Mouse (Mus musculus): Measurements from ENCODE around the gene Gm10053. TPM values are rescaled to one million over a fixed set of nuclear protein-coding genes. Genes with fewer than 3 reads are reported as not detected.

Gm10053 gene
- total RNA-seq, 2 experiments from 2014 or later, result 851 to 876 TPM

- peak; percentile 12 for DNase-seq
Measured at GRCm38 (mm10) chr19:24899578-24900544, 24.4 kb downstream of the Gm10053 start.

GRCm38 (mm10) chr19:24900581-24901220 lies 25.2 kb downstream of the Gm10053 start, which contains the start of gene Foxd4:
TSS of gene Foxd4 (minus strand) at chr19:24901197.
- DNase-seq, result no peak

GRCm38 (mm10) chr19:24901666-24902065 lies 26.2 kb downstream of the Gm10053 start:
- no peak for DNase-seq

- no peak for DNase-seq
Measured at GRCm38 (mm10) chr19:24902256-24902655, 26.8 kb downstream of the Gm10053 start.

GRCm38 (mm10) chr19:24902821-24903220 lies 27.3 kb downstream of the Gm10053 start:
- DNase-seq, result no peak

GRCm38 (mm10) chr19:24907655-24908054 lies 32.2 kb downstream of the Gm10053 start:
- no peak for DNase-seq

GRCm38 (mm10) chr19:24908385-24909155 lies 33.1 kb downstream of the Gm10053 start:
- DNase-seq, result no peak

GRCm38 (mm10) chr19:24920866-24921265 lies 45.4 kb downstream of the Gm10053 start:
- DNase-seq, result no peak

Other genes with a start within 250 kb of the Gm10053 start
- gene Tmem252, start 201.7 kb upstream of the Gm10053 start, total RNA-seq (2021), result under 1 TPM; 0.14 to 0.20 TPM
- gene Pgm5, start 13.8 kb upstream of the Gm10053 start, total RNA-seq (2021), result 100 to 1,000 TPM; 103 to 110 TPM
- not detected for gene Foxd4, start 25.5 kb downstream of the Gm10053 start, total RNA-seq (2021)
- 10 to 100 TPM; 11.5 to 12.9 TPM for gene Cbwd1, start 85.9 kb downstream of the Gm10053 start, total RNA-seq (2021)
- 10 to 100 TPM; 11.4 to 13.9 TPM for gene Dock8, start 123.8 kb downstream of the Gm10053 start, total RNA-seq (2021)

Data from heart, postnatal 4 days (tissue).